Mouse (Mus musculus): ENCODE measurements around the gene Cox8b.

Cox8b gene

DNA sequence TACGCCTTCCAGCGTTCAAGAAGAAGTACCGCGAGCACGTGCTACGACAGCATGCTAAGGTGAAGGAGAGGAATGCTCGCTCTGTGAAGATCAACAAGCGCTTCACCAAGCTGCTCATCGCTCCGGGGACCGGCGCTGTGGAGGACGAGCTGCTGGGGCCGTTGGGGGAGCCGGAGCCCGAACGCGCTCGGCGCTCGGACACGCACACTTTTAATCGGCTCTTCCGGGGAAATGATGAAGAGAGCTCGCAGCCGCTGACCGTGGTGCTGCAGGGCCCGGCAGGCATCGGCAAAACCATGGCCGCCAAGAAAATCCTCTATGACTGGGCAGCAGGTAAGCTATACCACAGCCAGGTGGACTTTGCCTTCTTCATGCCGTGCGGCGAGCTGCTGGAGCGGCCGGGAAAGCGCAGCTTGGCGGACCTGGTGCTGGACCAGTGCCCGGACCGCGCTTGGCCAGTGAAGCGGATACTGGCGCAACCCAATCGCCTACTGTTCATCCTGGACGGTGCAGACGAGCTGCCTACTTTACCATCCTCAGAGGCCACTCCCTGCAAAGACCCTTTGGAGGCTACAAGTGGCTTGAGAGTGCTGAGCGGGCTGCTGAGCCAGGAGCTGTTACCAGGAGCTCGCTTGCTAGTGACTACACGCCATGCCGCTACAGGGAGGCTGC lies 22.3 kb upstream of the Cox8b start:
- ChIA-PET CTCF (interaction anchor here (0.6 to 4.4 kb wide), 19 partner anchors 14 to 953 kb away, joined by 3 to 37 read pairs (median 4); partner anchors contain the start of genes Pgghg (in 3 of the 4), Bet1l (in 1 of the 4) and Scgb1c1 (in 1 of the 4)), POLR2A (interaction anchor here (0.7 to 3.8 kb wide), 40 partner anchors 10 to 293 kb away, joined by 3 to 30 read pairs (median 4); partner anchors contain the start of genes Pgghg (in 2 of the 4), Rassf7 (in 2 of the 4), Gm17387 (in 1 of the 4) and Gm45717 (in 1 of the 4))

DNA sequence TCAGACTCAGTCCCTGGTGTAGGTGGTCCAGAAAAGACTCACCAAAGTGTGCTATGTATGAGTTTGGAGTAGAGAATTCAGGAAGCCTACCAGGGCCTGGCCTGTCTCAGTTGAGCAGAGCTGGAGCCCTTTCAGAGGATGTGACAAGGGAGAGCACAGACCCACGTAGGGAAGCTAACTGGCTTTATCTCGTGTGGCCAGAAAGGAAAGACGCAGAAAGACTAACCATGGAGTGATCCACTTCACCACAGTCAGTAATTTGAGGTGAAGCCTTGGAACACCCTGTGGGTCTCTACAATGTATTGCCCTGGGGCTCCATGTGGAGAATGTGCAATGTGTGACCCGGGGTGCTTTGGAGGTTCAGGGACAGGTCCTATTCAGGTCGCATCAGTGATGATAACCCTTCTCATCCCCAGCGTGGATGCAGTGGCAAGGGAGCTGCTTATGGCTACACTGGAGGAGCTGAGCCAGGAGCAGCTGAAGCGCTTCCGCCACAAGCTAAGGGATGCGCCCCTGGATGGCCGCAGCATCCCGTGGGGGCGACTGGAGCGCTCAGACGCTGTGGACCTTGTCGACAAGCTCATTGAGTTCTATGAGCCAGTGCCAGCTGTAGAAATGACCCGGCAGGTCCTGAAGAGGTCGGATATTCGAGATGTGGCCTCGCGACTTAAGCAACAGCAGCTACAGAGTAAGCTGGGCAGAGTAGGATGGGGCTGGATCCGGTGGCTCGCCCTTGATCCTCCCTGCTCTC lies 21.2 kb upstream of the Cox8b start:
- ChIA-PET CTCF (interaction anchor here (0.9 to 4.4 kb wide), 10 partner anchors 13 to 952 kb away, joined by 3 to 37 read pairs (median 7); partner anchors contain the start of gene Pgghg (in 2 of the 4)), POLR2A (interaction anchor here in 3 of 4 experiments (0.6 to 3.8 kb wide), 29 partner anchors 8 to 272 kb away, joined by 3 to 30 read pairs (median 4); partner anchors contain the start of genes Pgghg (in 2 of the 3), Gm17387 (in 1 of the 3), Gm45717 (in 1 of the 3) and Hras (in 1 of the 3))

DNA sequence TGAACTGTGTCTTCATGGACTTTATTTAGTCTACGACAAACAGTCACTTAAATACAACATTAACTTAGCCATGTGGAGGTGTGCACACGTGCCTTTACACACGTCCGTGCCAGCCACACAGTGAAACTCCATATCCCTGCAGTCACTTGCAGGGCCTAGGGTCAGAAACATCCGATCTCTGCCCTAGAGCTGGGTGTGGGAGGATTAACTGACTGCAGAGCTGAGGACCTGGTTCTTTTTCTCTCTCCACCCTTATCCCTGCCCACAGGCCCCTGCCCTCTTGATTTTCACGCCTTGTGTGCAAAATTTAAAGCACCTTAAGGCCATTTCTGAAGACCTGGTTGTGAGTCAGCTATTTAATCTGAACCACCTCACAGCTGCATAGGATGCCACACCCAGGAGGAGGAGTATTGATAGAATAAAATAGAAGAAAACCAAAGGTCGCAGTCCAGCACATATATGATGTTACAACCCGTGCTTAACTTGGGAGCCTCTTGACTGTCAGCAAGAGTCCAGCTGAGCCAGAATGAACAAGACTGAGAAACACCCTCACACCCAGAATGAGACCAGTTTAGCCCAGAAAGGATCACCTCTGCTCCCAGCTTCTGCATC lies 20.3 kb upstream of the Cox8b start, which contains the start of gene Nlrp6:
Nlrp6 (plus strand) TSS at position 485 of the 612 bp plus-strand sequence.
- POLR2A ChIA-PET: interaction anchor here in 2 of 4 experiments (0.9 to 3.6 kb wide), 5 partner anchors 12 to 128 kb away, joined by 3 to 30 read pairs (median 5); partner anchors contain the start of gene Pgghg (in 1 of the 2)

DNA sequence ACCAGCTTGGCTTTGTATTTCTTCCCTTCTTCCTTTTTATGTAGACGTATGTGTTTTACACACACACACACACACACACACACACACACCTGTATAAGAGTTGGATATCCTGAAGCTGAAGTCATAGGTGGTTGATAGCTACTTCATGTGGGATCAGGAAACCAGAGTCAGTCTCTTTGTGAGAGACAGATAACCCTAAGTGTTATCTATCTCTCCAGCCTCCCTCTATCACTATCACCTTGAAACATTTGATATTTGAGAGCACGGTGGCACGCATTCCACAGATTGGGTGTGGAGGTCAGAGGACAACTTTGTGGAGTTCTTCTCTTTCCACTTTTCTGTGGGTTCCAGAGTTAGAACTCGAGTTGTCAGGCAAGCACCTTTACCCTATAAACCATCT lies 19.7 kb upstream of the Cox8b start:
- ChIA-PET CTCF (interaction anchor here in 3 of 4 experiments (0.7 to 4.4 kb wide), 3 partner anchors 11 to 12 kb away, joined by 3 to 37 read pairs (median 5); no protein-coding TSS in a partner anchor), POLR2A (no interaction called here)

More for the DNA sequence above, 20.3 kb upstream of the Cox8b start, which contains the start of gene Nlrp6:
- CTCF ChIA-PET: interaction anchor here in 2 of 4 experiments (0.7 to 4.4 kb wide), 4 partner anchors 12 to 22 kb away, joined by 3 to 37 read pairs (median 13); no protein-coding TSS in a partner anchor

DNA sequence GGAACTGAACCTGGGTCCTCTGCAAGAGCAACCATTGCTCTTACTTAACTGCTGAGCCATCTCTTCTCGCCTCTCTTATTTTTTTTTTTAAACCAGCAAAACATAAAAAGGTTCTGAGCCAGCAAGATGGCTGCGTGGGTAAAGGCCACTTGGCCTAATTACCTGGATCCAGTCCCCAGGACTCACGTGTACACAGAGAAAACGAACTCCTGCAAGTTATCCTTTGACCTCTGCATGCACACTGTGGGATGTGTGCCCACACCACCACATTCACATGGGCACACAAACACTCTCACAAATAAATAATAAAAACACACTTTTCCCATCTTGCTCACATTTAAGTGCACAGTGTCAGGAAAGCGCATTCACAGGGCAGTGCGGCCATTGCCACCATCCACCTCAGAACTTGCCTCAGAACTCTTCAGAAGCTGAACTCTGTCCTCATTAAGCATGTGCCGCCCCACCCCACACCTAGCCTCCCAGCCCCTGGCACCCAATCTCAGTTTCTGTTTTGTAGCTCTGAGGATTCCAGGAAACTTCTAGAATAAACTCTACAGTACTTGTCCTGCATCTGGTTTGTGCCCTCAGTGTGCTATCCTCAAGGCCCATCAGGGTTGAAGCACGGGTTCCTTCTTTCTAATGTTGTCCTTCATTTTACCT lies 13.9 kb upstream of the Cox8b start:
- ChIA-PET CTCF (interaction anchor here in 2 of 4 experiments (0.6 to 2.2 kb wide), 2 partner anchors 27 to 135 kb away, joined by 4 to 6 read pairs; no protein-coding TSS in a partner anchor), POLR2A (interaction anchor here in 1 of 4 experiments (0.5 to 1.2 kb wide), 2 partner anchors 7 to 789 kb away, joined by 3 read pairs; no protein-coding TSS in a partner anchor)

DNA sequence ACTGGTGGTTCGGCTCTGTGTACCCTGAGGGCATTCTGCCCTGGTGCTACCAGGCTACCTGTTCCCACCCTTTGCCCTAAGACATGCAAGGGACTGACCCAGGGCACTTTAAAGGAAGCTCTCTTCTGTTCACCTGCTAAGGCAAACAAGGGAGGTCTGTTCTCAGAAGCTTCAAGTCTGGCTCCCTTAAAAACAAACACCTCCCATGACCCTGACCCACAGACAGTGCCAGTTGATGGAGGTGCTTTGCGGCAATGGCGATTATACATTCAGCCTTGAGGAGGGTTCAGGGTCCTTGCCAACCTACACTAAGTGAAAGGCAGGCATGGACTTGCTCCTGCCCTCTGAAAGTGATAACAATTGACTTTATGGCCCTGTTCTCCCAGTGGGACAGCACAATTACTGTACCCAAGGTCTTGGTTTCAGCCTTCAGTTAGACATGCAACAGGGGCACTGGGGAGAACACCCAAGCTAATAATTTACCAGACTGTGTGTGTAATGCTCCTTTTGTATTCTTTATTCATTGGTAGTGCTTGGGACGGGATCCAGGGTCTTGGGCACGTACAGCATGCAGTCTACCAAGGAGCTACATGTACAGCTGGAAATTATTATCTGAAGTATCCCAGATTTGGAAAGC lies 12.7 kb upstream of the Cox8b start:
- CTCF ChIA-PET: interaction anchor here in 3 of 4 experiments (0.5 to 2.2 kb wide), 9 partner anchors 10 to 1685 kb away, joined by 3 to 9 read pairs (median 3); partner anchors contain the start of genes Odf3 (in 1 of the 3) and Pgghg (in 1 of the 3)
- POLR2A ChIA-PET: interaction anchor here in 2 of 4 experiments (0.7 to 1.8 kb wide), 11 partner anchors 9 to 255 kb away, joined by 3 to 11 read pairs (median 3); partner anchors contain the start of genes Bet1l (in 1 of the 2) and Ric8a (in 1 of the 2)

DNA sequence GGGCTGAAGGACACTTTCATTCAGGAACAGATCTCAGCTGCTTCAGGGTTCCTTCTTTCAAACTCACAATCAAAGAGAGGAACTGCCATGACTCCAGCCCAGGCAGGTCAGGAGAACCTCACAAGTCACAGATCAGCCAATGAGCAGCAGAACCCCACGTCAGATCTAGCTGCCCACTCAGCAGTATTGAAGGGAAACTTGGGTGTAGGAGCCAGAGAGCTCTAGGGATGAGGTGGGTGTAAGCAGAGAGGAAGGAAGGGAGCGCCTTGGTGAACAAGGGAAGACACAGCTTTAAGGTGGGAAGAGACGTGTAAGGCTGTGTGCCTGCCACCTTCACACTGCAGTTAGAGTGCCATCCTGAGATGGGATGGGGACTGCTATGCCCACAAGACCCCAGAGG lies 12.0 kb upstream of the Cox8b start:
- CTCF ChIA-PET: interaction anchor here in 3 of 4 experiments (0.6 to 2.2 kb wide), 9 partner anchors 9 to 264 kb away, joined by 3 to 9 read pairs (median 3); partner anchors contain the start of gene Pgghg (in 1 of the 3)

DNA sequence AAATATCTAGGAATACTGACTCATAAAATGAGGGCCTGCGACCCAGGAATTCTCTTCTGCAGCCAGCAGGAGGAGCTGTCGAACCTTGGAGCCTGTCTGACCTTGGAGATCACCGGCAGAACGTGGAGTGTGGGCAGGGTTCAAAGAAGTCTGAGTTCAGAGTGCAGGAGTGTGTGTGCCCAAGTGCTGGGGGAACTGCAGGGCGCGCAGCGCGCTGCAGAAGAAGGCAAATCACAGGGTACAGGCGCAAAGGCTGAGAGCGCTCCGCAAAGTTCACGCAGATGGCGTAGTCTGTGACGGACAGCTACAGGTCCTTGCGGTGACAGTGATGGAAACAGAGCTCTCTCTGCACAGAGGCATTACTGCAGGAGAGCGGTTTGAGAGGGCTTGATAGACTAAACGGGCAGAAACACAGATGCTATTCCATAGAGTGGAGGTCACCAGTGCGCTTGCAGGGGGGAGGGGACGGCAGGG lies 8.4 kb upstream of the Cox8b start:
- POLR2A ChIA-PET: interaction anchor here (0.7 to 3.2 kb wide), 58 partner anchors 9 to 829 kb away, joined by 3 to 30 read pairs (median 4); partner anchors contain the start of genes Pgghg (in 3 of the 4), Gm45785 (in 2 of the 4), Ric8a (in 2 of the 4) and Bet1l (in 1 of the 4)
- CTCF ChIA-PET: interaction anchor here (0.5 to 3.9 kb wide), 78 partner anchors 10 to 1187 kb away, joined by 3 to 48 read pairs (median 4); partner anchors contain the start of genes Pgghg (in 3 of the 4), Hras (in 2 of the 4), Lrrc56 (in 2 of the 4) and Nlrp6 (in 2 of the 4)

More for the DNA sequence above, 12.0 kb upstream of the Cox8b start:
- POLR2A ChIA-PET: interaction anchor here in 3 of 4 experiments (0.5 to 1.8 kb wide), 9 partner anchors 9 to 468 kb away, joined by 3 to 11 read pairs (median 3); partner anchors contain the start of genes Bet1l (in 1 of the 3) and Ric8a (in 1 of the 3)

DNA sequence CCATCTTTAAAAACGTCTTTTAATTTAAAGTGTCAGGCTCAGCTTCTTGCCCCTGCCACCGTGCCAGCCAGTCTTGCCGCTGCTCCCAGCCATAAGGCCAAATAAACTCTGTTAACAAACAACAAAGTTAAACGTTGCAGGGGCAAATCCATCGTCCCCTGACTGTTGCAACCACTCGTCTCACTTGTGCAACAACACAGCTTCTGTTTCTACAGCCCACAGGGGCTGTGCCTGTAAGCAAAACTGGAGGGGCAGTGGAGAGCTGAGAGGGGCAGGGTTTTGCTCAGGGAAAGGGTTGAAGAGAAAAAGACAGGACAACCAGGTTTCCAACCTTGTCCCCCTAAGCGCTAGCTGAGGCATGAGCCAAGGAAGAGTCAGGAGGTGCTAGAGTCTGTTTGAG lies 7.9 kb upstream of the Cox8b start:
- ChIA-PET CTCF (interaction anchor here (0.6 to 3.9 kb wide), 67 partner anchors 9 to 1187 kb away, joined by 3 to 48 read pairs (median 5); partner anchors contain the start of genes Hras (in 2 of the 4), Lrrc56 (in 2 of the 4), Nlrp6 (in 2 of the 4) and Pgghg (in 2 of the 4)), POLR2A (interaction anchor here in 3 of 4 experiments (0.7 to 3.2 kb wide), 43 partner anchors 9 to 828 kb away, joined by 3 to 30 read pairs (median 5); partner anchors contain the start of genes Gm45785 (in 2 of the 3), Pgghg (in 2 of the 3), Ric8a (in 2 of the 3) and Bet1l (in 1 of the 3))

DNA sequence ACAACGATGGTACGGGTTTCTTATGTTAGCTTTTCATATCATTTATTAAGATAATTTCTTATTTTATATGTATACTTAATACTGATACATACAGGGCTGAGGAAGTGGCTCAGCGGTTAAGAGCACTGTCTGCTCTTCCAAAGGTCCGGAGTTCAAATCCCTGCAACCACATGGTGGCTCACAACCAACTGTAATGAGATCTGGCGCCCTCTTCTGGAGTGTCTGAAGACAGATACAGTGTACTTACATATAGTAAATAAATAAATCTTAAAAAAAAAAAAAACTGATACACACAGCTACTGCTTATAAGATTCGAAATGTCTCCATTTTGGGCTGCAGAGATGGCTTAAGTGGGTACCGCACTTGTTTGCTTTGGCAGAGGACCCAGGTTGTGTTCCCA lies 7.5 kb upstream of the Cox8b start:
- ChIA-PET POLR2A (interaction anchor here in 3 of 4 experiments (0.9 to 3.2 kb wide), 22 partner anchors 8 to 828 kb away, joined by 3 to 30 read pairs (median 7); partner anchors contain the start of genes Gm45785 (in 2 of the 3), Pgghg (in 2 of the 3), Ric8a (in 2 of the 3) and Bet1l (in 1 of the 3)), CTCF (interaction anchor here (0.6 to 3.9 kb wide), 43 partner anchors 12 to 695 kb away, joined by 3 to 48 read pairs (median 7); partner anchors contain the start of genes Nlrp6 (in 2 of the 4), Pgghg (in 2 of the 4), Ric8a (in 2 of the 4) and Bet1l (in 1 of the 4))

DNA sequence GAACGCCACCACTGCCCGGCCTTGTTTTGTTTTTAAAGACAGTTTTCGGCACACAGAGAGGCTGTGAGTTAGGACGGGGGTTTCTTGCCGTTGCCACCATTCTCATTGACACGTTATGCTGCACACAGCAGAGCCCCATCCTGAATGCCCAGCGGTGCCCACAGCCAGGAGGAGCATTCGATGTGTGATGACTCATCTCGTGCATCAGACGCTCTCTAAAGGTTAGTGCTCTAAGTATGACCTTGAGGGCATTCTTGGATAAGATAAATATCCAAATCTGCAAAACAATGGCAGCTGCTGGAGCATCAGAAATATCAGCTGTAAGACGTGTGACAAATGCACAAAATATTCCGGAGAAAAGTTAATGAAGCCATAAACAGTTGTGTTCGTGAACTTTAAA lies 6.9 kb upstream of the Cox8b start:
- POLR2A ChIA-PET: interaction anchor here in 2 of 4 experiments (0.9 to 3.2 kb wide), 6 partner anchors 15 to 216 kb away, joined by 4 to 30 read pairs (median 12); partner anchors contain the start of genes Nlrp6 (in 1 of the 2), Psmd13 (in 1 of the 2) and Sirt3 (in 1 of the 2)
- CTCF ChIA-PET: interaction anchor here (0.6 to 3.9 kb wide), 19 partner anchors 13 to 453 kb away, joined by 3 to 48 read pairs (median 12); partner anchors contain the start of genes Nlrp6 (in 2 of the 4) and Scgb1c1 (in 1 of the 4)

DNA sequence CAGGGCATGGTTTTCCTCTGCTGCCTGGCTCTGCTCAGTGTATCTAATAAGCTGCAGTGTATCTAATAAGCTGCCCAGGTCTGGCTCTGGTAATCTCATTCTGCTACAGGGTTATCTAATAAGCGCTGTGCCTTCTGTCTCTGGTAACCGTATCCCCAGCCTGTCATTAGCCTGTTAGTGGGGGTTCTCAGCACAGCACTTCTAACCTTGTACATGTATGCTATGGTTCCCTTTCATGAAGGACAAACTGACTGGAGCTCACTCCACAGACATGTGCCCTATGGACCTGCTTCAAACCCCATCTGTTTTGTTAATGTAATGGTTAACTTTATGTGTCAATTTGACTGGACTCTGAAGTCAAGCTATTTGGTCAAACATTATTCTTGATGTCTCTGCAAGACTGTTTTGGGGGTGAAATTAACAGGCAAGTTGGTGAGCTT lies 5.4 kb upstream of the Cox8b start:
- POLR2A ChIA-PET: interaction anchor here in 1 of 4 experiments (0.8 to 1.8 kb wide), 4 partner anchors 11 to 70 kb away, joined by 3 to 8 read pairs (median 4); no protein-coding TSS in a partner anchor
- CTCF ChIA-PET: interaction anchor here in 3 of 4 experiments (1.1 to 1.6 kb wide), 7 partner anchors 99 to 271 kb away, joined by 3 to 6 read pairs (median 3); no protein-coding TSS in a partner anchor

DNA sequence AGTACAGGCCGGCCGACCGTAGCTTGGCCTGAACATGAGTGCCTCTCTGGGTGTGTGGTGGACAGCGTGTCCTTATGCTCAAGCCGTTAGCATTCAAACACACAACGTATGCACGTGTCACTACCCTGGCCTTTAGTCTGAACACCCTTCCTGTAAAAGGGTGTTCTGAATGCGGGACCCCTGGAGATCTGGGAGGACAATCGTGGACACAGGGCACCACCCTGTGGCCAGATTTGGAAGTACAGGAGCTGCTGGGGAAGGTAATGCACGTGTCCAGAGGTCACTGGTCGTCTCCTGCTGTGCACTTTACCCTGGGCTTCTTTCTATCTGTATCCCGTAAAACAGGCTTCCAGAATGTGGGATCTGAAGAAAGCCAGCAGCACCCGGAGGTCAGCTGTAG lies 3.0 kb upstream of the Cox8b start:
- ChIA-PET CTCF (interaction anchor here (0.5 to 3.1 kb wide), 61 partner anchors 9 to 1719 kb away, joined by 3 to 50 read pairs (median 4); partner anchors contain the start of genes Scgb1c1 (in 4 of the 4), Odf3 (in 3 of the 4), Sirt3 (in 2 of the 4) and Bet1l (in 1 of the 4)), POLR2A (interaction anchor here in 3 of 4 experiments (0.6 to 2.3 kb wide), 38 partner anchors 9 to 822 kb away, joined by 3 to 12 read pairs (median 4); partner anchors contain the start of genes Sirt3 (in 3 of the 3), Gm45785 (in 2 of the 3), Nlrp6 (in 2 of the 3) and Odf3 (in 2 of the 3))
